Mouse (Mus musculus) forebrain, embryonic 11.5 days (tissue): ENCODE measurements around the gene Sept9. TPM values are rescaled to one million over a fixed set of nuclear protein-coding genes. Genes with fewer than 3 reads are reported as not detected.

Experiments used
- ATAC-seq: fragments of 200-750 bp; cut with Nextera tagmentation; replicated peaks from 2 replicates; pipeline ENCODE4 v1.8.0; 2017; ENCODE audit warnings: moderate TSS enrichment; ENCODE audit not compliant: low FRiP score
- DNase-seq: peaks from one replicate; pipeline ENCODE4 v3.0.0-alpha.2; 2017; ENCODE audit warnings: low spot score
- H3K27ac ChIP-seq: fragments of 300-500 bp; sonication (generic); 2 replicates; pipeline ENCODE4 v1.5.1; 2014; ENCODE audit warnings: low read depth, low read length
- H3K27me3 ChIP-seq: fragments of 300-500 bp; sonication (generic); 2 replicates; pipeline ENCODE4 v1.6.1; 2014; ENCODE audit warnings: mild to moderate bottlenecking, low read length, mixed read lengths; ENCODE audit not compliant: control insufficient read depth, insufficient read depth
- H3K36me3 ChIP-seq: fragments of 300-500 bp; sonication (generic); 2 replicates; pipeline ENCODE4 v1.6.1; 2014; ENCODE audit warnings: mild to moderate bottlenecking, low read length, moderate library complexity, mixed read lengths; ENCODE audit not compliant: control insufficient read depth, insufficient read depth
- H3K4me1 ChIP-seq: fragments of 300-500 bp; sonication (generic); replicated peaks from 2 replicates; pipeline ENCODE4 v1.6.1; 2014; ENCODE audit warnings: low read length, mixed read lengths; ENCODE audit not compliant: control insufficient read depth, insufficient read depth
- H3K4me2 ChIP-seq: fragments of 300-500 bp; sonication (generic); 2 replicates; pipeline ENCODE4 v1.6.1; 2014; ENCODE audit warnings: low read depth, mild to moderate bottlenecking, low read length, moderate library complexity, mixed read lengths; ENCODE audit not compliant: severe bottlenecking
- H3K4me3 ChIP-seq: fragments of 300-500 bp; sonication (generic); 2 replicates; pipeline ENCODE4 v1.5.1; 2014; ENCODE audit warnings: low read depth, low read length
- H3K9ac ChIP-seq: fragments of 300-500 bp; sonication (generic); 2 replicates; pipeline ENCODE4 v1.6.1; 2014; ENCODE audit warnings: low read length
- H3K9me3 ChIP-seq: fragments of 300-500 bp; sonication (generic); 2 replicates; pipeline ENCODE4 v1.6.1; 2016; ENCODE audit warnings: low read length, mixed read lengths; ENCODE audit not compliant: control insufficient read depth
- WGBS: fragments of 180-500 bp; shearing (Covaris S2); extraction: QIAGEN DNeasy Blood & Tissue Kit; methylation state at CpG from one replicate; pipeline ENCODE4 v1.1.7; 2014; 5-methylcytosine and 5-hydroxymethylcytosine counted together
- polyA plus RNA-seq: library from polyadenylated mRNA; unstranded; fragments of >200 nt; fragmentation: Nextera tagmentation; extraction: Ambion mirVana; gene quantifications from 2 replicates; pipeline ENCODE4 v1.2.1, GENCODE M21; 2014

Sept9 gene
- 172 and 182 TPM in 2 replicates for polyA plus RNA-seq

DNA sequence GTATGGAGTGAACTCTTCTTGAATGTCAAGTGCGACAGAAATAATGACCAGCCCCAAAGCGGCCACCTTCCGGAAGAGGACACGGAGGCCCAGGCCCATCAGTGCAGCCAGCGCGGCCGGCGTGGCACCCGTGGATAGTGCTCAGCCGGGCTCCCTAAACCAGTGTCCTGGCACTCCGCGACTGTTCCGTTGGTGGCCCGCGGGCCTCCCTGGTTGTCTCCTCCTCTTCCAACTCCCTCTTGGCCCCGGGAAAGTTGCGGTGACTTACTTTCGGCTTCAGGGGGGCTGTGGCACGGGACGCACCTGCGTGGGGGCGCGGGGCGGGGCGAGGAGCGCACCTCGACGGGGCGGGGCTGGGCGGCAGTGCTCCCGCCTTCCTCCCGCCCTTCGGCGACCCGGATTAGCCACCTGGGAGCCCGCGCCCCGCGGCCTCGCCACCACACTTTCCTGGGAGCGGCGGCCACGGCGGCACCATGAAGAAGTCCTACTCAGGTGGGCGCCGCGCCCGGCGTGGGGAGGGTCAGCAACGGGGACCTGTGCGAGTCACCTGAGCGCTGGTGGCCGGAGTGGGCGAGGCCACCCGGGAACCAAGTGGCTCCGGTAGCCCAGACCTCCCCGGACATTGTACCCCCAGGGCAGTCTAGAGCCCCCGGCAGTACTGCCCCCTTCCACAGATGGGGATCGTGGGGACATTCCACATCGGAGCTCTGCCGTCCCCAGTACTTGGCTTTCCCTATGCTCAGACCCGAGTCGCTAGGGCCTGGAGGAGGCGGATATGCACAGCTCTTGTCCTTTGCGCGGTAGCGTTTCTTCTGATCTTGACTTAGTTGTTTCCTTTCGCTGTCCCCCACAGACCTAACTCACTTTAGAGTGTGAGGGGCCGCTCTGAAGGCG, at the start of gene Sept9:
Gene Sept9 (plus strand): TSS at position 380 of the 894 bp plus-strand sequence.
- H3K9ac ChIP-seq = peak within 1 kb of the TSS; percentile 40
- H3K27me3 ChIP-seq = peaks cover 29% of the 10 kb centered on the region
- 1% methylated on average over 68 of the region's 70 CpGs for WGBS
- no peaks in the 10 kb centered on the region for H3K36me3 ChIP-seq
- DNase-seq (peak; percentile 61), ATAC-seq (no peak)
- peaks cover 8% of the 10 kb centered on the region; the same call in 1 of the 2 replicates for H3K4me1 ChIP-seq
- H3K4me3 ChIP-seq = peak within 1 kb of the TSS; percentile 39
- peak within 1 kb of the TSS; percentile 73 for H3K4me2 ChIP-seq
- H3K9me3 ChIP-seq = no peaks in the 10 kb centered on the region
- no peak within 1 kb of the TSS for H3K27ac ChIP-seq

GRCm38 (mm10) chr11:117150467-117150966, 48.9 kb upstream of the Sept9 start:
- H3K27me3 ChIP-seq = no peaks in the 10 kb centered on the region
- no peaks in the 10 kb centered on the region for H3K4me1 ChIP-seq
- 85% methylated on average over 9 of the region's 9 CpGs for WGBS
- H3K4me2 ChIP-seq = no peak overlapping the region
- ATAC-seq = no peak
- H3K27ac ChIP-seq = no peak overlapping the region
- no peaks in the 10 kb centered on the region for H3K9me3 ChIP-seq
- no peak overlapping the region for H3K9ac ChIP-seq
- H3K4me3 ChIP-seq = no peak overlapping the region
- peaks cover 6% of the 10 kb centered on the region; the same call in 1 of the 2 replicates for H3K36me3 ChIP-seq
- no peak for DNase-seq

DNA sequence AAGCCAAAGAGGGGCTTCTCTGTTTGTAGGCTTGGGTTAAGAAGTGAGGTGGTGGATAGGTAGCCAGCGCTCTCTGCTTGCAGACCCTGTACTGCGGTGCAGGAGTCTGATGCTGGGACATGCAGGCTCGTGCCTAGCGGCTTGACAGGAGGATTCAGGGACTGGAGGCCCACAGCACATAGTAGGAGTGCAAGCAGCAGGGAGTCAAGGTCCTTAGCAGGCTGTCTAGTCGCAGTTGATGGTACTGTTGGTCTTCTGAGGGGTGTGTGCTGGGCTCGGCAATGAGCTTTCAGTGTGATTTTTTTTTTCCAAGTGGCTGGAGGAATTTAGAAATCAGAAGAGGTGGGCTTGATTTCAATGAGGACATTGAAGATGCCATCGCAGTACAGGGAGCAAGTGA, 48.0 kb upstream of the Sept9 start:
- no peaks in the 10 kb centered on the region for H3K9me3 ChIP-seq
- DNase-seq (no peak), ATAC-seq (no peak)
- H3K4me2 ChIP-seq = no peak overlapping the region
- H3K4me3 ChIP-seq = no peak overlapping the region
- H3K4me1 ChIP-seq = peaks cover 3% of the 10 kb centered on the region
- H3K9ac ChIP-seq = no peak overlapping the region
- H3K27ac ChIP-seq = no peak overlapping the region
- 93% methylated on average over 7 of the region's 7 CpGs for WGBS
- H3K36me3 ChIP-seq = peaks cover 6% of the 10 kb centered on the region; the same call in 1 of the 2 replicates
- H3K27me3 ChIP-seq = no peaks in the 10 kb centered on the region

- Histone ChIP-seq H3K9me3 (no peaks in the 10 kb centered on the region), H3K4me3 (no peak overlapping the region), H3K4me1 (peaks cover 3% of the 10 kb centered on the region), H3K9ac (no peak overlapping the region), H3K36me3 (peaks cover 6% of the 10 kb centered on the region; the same call in 1 of the 2 replicates), H3K4me2 (no peak overlapping the region), H3K27me3 (no peaks in the 10 kb centered on the region), H3K27ac (no peak overlapping the region)
- 86% methylated on average over 6 of the region's 6 CpGs for WGBS
- ATAC-seq (no peak), DNase-seq (no peak)
Measured at GRCm38 (mm10) chr11:117152541-117152940, 46.9 kb upstream of the Sept9 start.

DNA sequence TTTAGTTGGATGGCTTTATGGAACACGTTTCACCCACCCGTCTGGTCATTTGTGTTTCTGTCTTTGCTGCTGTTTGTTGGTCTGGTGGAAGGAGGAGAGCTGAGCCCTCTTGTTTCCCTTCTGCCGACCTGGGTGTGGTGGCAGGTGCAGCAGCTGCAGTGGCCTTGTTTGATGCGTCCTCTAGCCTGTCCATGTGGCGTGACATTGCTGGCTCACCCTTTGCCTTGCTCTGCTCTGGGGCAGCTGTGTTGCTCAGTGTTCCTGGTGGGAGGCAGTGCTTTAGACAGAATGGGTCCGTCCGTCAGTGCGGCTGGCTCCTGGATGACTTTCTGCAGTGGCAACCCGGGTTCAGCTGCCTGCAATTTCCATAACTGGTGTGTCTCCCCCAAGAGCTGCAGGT, 45.9 kb upstream of the Sept9 start:
- 80% methylated on average over 9 of the region's 9 CpGs for WGBS

GRCm38 (mm10) chr11:117154088-117154815, 45.2 kb upstream of the Sept9 start:
- WGBS = 60% methylated on average over 7 of the region's 7 CpGs
- H3K9me3 ChIP-seq = no peaks in the 10 kb centered on the region
- ATAC-seq = no peak
- H3K36me3 ChIP-seq = peaks cover 6% of the 10 kb centered on the region; the same call in 1 of the 2 replicates
- no peak overlapping the region for H3K9ac ChIP-seq
- H3K4me2 ChIP-seq = no peak overlapping the region
- no peaks in the 10 kb centered on the region for H3K27me3 ChIP-seq
- H3K4me1 ChIP-seq = peaks cover 3% of the 10 kb centered on the region
- no peak overlapping the region for H3K27ac ChIP-seq
- no peak for DNase-seq
- H3K4me3 ChIP-seq = no peak overlapping the region

More for the DNA sequence above, 45.9 kb upstream of the Sept9 start:
- Histone ChIP-seq H3K4me2 (no peak overlapping the region), H3K27ac (no peak overlapping the region), H3K9me3 (no peaks in the 10 kb centered on the region), H3K4me1 (peaks cover 3% of the 10 kb centered on the region), H3K4me3 (no peak overlapping the region), H3K9ac (no peak overlapping the region), H3K36me3 (peaks cover 6% of the 10 kb centered on the region; the same call in 1 of the 2 replicates), H3K27me3 (no peaks in the 10 kb centered on the region)
- DNase-seq (no peak), ATAC-seq (no peak)

GRCm38 (mm10) chr11:117156725-117157124, 42.7 kb upstream of the Sept9 start:
- Histone ChIP-seq H3K27ac (no peak overlapping the region), H3K4me1 (peaks cover 3% of the 10 kb centered on the region)
- WGBS = 6% methylated on average over 15 of the region's 15 CpGs

DNA sequence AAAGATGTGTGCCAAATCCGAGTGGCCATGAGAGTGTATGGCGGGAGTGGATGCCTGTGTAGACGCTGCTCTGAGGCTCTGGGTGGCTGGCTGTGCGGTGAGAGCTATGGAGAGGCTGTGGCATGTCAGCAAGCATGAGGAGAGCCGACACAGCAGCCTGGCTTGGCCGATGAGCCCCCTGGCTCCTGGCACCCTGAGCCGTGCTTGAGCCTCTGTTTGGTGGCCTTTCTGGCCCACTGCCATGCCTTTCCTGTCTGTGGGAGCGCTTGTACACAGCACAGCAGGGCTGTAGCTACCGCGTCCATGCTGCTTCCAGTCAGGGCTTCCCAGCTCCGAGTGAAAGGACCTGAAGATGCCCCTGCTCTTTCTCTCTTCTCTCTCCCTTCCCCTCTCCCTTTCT, 41.1 kb upstream of the Sept9 start:
- H3K4me2 ChIP-seq = no peak overlapping the region
- H3K9me3 ChIP-seq = no peaks in the 10 kb centered on the region
- H3K27ac ChIP-seq = no peak overlapping the region
- no peak overlapping the region for H3K4me3 ChIP-seq
- DNase-seq = no peak
- WGBS = 90% methylated on average over 11 of the region's 11 CpGs
- H3K36me3 ChIP-seq = no peaks in the 10 kb centered on the region
- no peak overlapping the region for H3K9ac ChIP-seq
- ATAC-seq = no peak
- peaks cover 3% of the 10 kb centered on the region for H3K4me1 ChIP-seq
- H3K27me3 ChIP-seq = no peaks in the 10 kb centered on the region

More at GRCm38 (mm10) chr11:117156725-117157124, 42.7 kb upstream of the Sept9 start:
- DNase-seq (peak; percentile 91), ATAC-seq (peak; percentile 71)
- Histone ChIP-seq H3K36me3 (no peaks in the 10 kb centered on the region), H3K4me3 (no peak overlapping the region), H3K9ac (no peak overlapping the region), H3K4me2 (no peak overlapping the region), H3K27me3 (no peaks in the 10 kb centered on the region), H3K9me3 (no peaks in the 10 kb centered on the region)
